Mouse (Mus musculus) MEL (cell line): Measurements from ENCODE around the gene Ndufv1.

Source experiments
- CHD2 ChIP-seq: IDR thresholded peaks from 2 replicates; pipeline ENCODE4 v1.6.1; 2011; ENCODE audit warnings: low read length, improper control_type of control experiment
- CTCF ChIP-seq, 3 experiments: IDR thresholded peaks in 2 of 3; conservative IDR thresholded peaks in 1 of 3; 2 replicates each; pipeline ENCODE4 v1.5.1; 2011 to 2012; ENCODE audit warnings: low read length in 3 of 3, low read depth in 2 of 3, mild to moderate bottlenecking in 2 of 3, improper control_type of control experiment in 1 of 3, inconsistent platforms in 1 of 3, mixed read lengths in 1 of 3, moderate library complexity in 1 of 3; ENCODE audit not compliant: control insufficient read depth in 1 of 3, insufficient read depth in 1 of 3, poor library complexity in 1 of 3, severe bottlenecking in 1 of 3
- EP300 ChIP-seq, 2 experiments: IDR thresholded peaks; 2 replicates each; pipeline ENCODE4 v1.6.1; 2011; ENCODE audit warnings: improper control_type of control experiment in 2 of 2, low read length in 2 of 2, low read depth in 1 of 2, mild to moderate bottlenecking in 1 of 2
- ETS1 ChIP-seq: IDR thresholded peaks from 2 replicates; pipeline ENCODE4 v1.6.1; 2012; ENCODE audit warnings: low read depth, mild to moderate bottlenecking, inconsistent platforms, low read length, improper control_type of control experiment, moderate library complexity
- MAX ChIP-seq: IDR thresholded peaks from 2 replicates; pipeline ENCODE4 v1.6.1; 2011; ENCODE audit warnings: low read length, improper control_type of control experiment
- MXI1 ChIP-seq: IDR thresholded peaks from 2 replicates; pipeline ENCODE4 v1.6.1; 2011; ENCODE audit warnings: mild to moderate bottlenecking, low read depth, low read length, improper control_type of control experiment
- MYC ChIP-seq: IDR thresholded peaks from 2 replicates; pipeline ENCODE4 v1.6.1; 2011; ENCODE audit warnings: low read depth, mild to moderate bottlenecking, low read length, improper control_type of control experiment, moderate library complexity
- POLR2A ChIP-seq, 2 experiments: IDR thresholded peaks; 2 replicates each; pipeline ENCODE4 v1.6.1; 2011 to 2012; ENCODE audit warnings: low read length in 2 of 2, mild to moderate bottlenecking in 2 of 2, control low read depth in 1 of 2, improper control_type of control experiment in 1 of 2, low read depth in 1 of 2, moderate library complexity in 1 of 2; ENCODE audit not compliant: control insufficient read depth in 1 of 2, insufficient read depth in 1 of 2, poor library complexity in 1 of 2
- RAD21 ChIP-seq: IDR thresholded peaks from 2 replicates; pipeline ENCODE4 v1.6.1; 2011; ENCODE audit warnings: mild to moderate bottlenecking, low read depth, low read length, improper control_type of control experiment
- TAL1 ChIP-seq: IDR thresholded peaks from 2 replicates; pipeline ENCODE4 v1.6.1; 2012; ENCODE audit warnings: mild to moderate bottlenecking, inconsistent platforms, low read length, moderate library complexity, mixed read lengths
- USF1 ChIP-seq: IDR thresholded peaks from 2 replicates; pipeline ENCODE4 v1.6.1; 2014; ENCODE audit warnings: low read depth, mild to moderate bottlenecking, inconsistent platforms, low read length, improper control_type of control experiment, moderate library complexity
- ZKSCAN1 ChIP-seq: IDR thresholded peaks from 2 replicates; pipeline ENCODE4 v1.6.1; 2012; ENCODE audit warnings: low read depth, mild to moderate bottlenecking, inconsistent platforms, low read length, improper control_type of control experiment, moderate library complexity
- ZMIZ1 ChIP-seq: IDR thresholded peaks from 2 replicates; pipeline ENCODE4 v1.6.1; 2012; ENCODE audit warnings: low read depth, mild to moderate bottlenecking, inconsistent platforms, low read length, improper control_type of control experiment, moderate library complexity

GRCm38 (mm10) chr19:3966330-3967075 is 46.1 kb downstream of the Ndufv1 start:
- TF ChIP-seq MYC (no peak), CTCF (IDR thresholded peaks at IDR 0.05 in 2 of 3, conservative IDR thresholded peaks at IDR 0.05 in 1 of 3; ENCODE audit: control insufficient read depth in 1 of 3, insufficient read depth in 1 of 3, low read depth in 2 of 3, low read length in 3 of 3, poor library complexity in 1 of 3, severe bottlenecking in 1 of 3) (peak in 1 of 3 experiments; percentile 6; a peak in 1 of 6 replicates), MAX (no peak), POLR2A (IDR thresholded peaks at IDR 0.05; ENCODE audit: control insufficient read depth in 1 of 2, insufficient read depth in 1 of 2, low read depth in 1 of 2, low read length in 2 of 2, poor library complexity in 1 of 2) (no peak), RAD21 (no peak), ZMIZ1 (no peak), EP300 (IDR thresholded peaks at IDR 0.05; ENCODE audit: low read depth in 1 of 2, low read length in 2 of 2) (no peak), ZKSCAN1 (no peak), CHD2 (no peak), MXI1 (no peak), USF1 (no peak), TAL1 (no peak), ETS1 (no peak)
